Mouse (Mus musculus) heart, postnatal 0 days (tissue): ENCODE measurements at regions not wholly inside any gene's neighbourhood (a gene's known extent, or its start where the extent isn't known, plus 50 kb on each side); places are given as distances from the start of the nearest gene placed in this dataset.

Experiments used
- CTCF ChIP-seq: IDR thresholded peaks from 2 replicates; pipeline ENCODE4 v1.5.1; 2016; ENCODE audit warnings: antibody characterized with exemption, control low read depth, low read depth
- EP300 ChIP-seq: IDR thresholded peaks from 2 replicates; pipeline ENCODE4 v1.6.1; 2016; ENCODE audit warnings: antibody characterized with exemption, low read depth

- TF ChIP-seq CTCF (no peak), EP300 (no peak)
These were observed 182.2 kb upstream of the Map3k1 start for GRCm38 (mm10) chr13:111990913-111991534.
